Mouse (Mus musculus) large intestine, adult 2 months (tissue): Measurements from ENCODE around the gene Klc4. TPM values are rescaled to one million over a fixed set of nuclear protein-coding genes. Genes with fewer than 3 reads are reported as not detected.

Source experiments
- DNase-seq: peaks from one replicate; pipeline ENCODE4 v3.0.0-alpha.2; 2012; ENCODE audit warnings: low read depth, low spot score
- WGBS: fragments of 180-500 bp; shearing (Covaris S2); methylation state at CpG from one replicate; pipeline ENCODE4 v1.1.7; 2018; 5-methylcytosine and 5-hydroxymethylcytosine counted together
- polyA plus RNA-seq: library from polyadenylated mRNA; depleted of rRNA; stranded (reverse); fragments of >200 nt; gene quantifications from 2 replicates; pipeline ENCODE4 v1.2.3, GENCODE M21; 2012

Gene Klc4
- polyA plus RNA-seq, 1 experiment, result 80.8 TPM

DNA sequence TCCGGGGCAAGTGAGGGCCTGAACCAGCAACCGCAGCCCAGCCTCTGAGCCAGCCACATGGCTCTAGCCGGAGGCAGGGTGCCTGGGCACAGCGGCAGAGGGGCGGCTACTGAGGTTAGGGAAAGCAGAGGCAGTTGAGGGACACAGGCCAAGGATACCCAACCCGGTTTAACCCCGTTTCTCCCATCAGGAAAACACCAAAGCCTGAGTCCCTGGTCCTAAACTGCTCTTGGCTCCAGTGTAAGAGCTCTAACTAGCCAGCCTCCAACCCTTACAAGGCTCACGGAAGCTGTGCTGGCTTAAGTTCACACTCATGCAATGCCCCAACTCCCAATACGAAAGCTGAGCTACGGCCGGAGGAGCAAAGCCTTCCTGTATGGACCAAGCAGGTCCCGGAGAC is 21.2 kb downstream of the Klc4 start:
- 61% methylated on average over 12 of the region's 12 CpGs for WGBS
- no peak for DNase-seq

DNA sequence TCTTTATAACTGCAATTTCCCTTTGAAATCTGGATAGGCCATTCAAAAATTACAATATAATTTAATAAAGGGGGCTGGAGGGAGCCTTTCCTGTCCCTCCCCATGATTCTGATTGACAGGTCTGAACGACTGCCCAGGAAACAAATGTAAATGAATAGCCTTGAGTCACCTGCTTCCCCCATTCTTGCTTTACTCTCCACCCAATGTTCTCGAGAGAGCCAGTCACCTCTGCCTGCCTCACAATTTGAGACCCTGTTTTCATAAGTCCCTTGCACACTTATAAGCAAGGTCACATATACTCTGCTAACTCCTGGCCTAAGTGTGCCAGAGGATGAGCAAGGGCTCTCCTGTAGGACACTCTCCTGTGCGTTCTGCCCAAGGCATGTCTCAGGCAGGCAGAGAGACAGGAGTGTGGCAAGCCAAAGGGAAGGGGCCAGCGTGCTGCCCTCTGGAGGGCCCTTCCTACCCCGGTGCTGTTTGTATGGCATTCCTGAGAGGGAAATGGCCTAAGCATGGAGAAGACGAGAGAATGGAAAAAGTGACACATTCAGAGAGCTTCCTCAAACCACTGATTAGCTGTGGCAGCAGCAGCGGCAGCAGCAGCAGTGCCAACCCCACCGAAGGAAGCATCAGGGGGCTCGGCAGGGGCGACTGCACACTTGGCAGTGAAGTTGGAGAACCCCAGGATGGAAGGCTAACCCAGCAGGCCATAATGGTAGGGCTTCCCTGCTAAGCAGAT is 21.8 kb downstream of the Klc4 start:
- no peak for DNase-seq
- 32% methylated on average over 10 of the region's 10 CpGs for WGBS

DNA sequence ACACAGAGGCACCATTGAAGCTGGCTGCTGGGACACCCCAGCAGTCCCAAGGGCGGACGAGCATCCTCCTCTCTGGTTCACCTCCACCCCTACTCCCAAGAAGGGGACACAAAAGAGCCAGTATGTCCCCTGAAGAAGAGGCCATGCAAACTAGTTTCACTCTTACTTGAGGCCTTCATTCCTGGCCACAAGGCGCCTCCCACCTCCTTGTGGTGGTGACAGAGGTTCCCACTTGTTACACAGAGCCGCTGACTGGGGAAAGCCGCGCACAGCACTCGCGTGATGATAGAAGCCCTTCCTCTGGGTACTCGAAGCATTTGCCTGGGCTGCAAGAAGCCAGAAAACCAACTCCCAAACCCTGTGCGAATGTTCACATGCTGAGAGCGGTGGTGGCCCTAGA is 23.6 kb downstream of the Klc4 start:
- no peak for DNase-seq
- WGBS, result 81% methylated on average over 11 of the region's 11 CpGs

DNA sequence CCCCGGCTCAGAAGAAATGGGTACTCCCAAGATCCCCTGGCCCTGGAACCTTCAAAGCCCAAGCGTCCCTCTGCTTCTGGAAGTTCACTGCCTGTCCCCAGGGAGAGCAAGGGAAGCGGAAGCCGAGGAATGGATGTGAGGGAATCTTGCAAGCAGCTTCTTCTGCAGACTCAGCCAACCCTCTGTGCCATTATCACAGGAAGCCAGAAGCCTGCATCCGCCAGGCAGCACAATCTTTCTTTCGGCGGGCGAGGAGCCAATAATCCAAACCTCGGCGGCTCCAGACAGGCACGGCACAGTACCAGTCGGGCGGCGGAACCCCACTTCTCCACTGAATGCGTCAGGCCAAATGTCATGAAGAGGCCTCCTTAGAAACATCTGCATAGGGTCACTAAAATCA is 24.5 kb downstream of the Klc4 start:
- DNase-seq, result no peak

DNA sequence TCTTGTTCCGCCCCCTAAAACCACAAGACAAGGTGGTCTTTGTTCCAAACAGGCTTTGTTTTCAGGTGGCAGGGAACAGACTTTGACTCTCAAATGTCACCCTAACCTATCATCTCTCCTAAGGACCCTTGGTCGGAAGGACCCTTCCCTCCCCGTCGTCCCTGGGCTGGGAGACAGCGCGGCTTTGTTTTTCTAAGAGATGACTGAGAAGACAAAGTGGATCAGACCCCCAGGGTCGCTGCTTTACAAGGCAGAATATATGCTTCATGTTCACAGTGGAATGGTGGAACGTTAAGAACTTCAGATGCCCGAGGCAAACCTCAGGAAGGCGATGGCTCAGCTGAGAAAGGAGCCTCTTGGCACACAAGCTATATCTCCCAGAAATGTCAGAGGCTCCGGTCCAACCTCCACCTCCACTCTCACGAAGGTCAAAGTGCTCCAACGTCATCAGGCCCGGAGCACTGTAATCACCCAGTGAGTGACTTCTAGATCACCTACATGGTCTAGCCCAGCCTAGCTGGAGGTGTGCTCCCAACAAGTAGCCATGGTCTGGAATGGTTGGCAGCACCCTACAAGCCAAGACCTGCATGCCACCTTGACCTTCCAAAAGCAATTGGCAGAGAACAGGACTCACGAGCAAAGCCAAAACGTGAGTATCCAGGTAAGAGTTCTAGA is 26.0 kb downstream of the Klc4 start:
- DNase-seq, result no peak
- 55% methylated on average over 16 of the region's 16 CpGs for WGBS

More for the DNA sequence above, 24.5 kb downstream of the Klc4 start:
- WGBS, result 66% methylated on average over 15 of the region's 15 CpGs

DNA sequence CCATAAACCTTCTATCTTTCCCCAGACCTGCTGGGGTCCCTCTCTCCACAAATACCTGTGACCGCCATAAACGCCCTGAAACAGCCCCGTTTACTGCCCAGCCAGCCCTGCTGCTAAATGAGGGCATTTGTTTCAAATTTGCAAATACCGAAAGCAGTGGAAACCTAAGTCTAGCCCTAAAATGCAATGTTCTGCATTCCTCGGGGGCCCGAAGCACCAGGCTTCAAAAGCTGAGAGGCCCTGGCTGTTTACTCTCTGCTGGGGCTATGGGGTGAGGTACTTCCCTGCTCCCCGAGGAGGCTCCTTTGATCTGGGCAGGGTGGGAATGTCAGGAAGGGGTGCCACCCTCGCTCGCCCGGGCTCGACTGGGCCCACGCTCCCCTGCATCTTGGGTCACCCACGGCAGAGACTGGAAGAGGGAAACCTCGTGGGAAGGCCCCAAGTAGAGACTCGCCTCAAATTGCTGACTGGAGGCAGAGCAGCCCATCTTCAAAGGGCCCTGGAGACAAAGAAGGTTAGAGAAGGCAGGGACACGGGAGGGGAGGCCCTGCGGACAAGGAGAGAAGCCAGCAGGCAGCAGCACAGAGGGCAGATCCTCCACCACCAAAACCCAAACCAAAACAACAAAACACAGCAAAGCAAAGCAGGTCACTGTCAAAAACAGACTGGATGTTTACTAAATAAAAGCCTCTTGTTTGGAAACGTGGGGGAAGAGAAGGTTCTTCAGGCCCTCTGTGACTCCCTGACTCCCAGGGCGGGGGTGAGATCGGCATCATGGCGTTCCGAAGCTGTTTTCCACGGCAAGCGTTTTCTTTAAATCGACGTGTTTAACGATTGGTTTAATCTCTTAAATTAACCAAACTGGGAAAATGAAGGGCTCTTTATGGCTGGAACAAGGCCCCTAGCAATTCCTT is 26.8 kb downstream of the Klc4 start:
- DNase-seq, result no peak
- WGBS, result 39% methylated on average over 27 of the region's 27 CpGs

DNA sequence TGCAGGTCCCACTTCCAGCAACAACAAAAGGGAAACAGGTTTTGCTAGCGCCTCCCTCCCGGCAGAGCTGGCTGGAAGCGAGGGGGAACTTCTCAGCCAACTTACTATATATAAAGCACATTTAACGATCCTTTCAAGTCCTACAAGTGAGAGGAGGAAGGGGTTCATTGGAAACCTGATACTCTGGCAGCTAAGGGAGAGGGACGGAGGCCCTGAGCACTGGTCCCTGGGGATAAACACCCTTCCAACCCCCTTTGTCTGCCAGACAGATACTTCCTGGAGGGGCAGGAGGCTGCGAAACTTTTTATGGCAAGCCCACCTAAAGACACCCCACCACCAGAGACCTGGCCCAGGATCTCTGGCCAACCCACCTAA is 27.4 kb downstream of the Klc4 start:
- 45% methylated on average over 6 of the region's 6 CpGs for WGBS
- no peak for DNase-seq

DNA sequence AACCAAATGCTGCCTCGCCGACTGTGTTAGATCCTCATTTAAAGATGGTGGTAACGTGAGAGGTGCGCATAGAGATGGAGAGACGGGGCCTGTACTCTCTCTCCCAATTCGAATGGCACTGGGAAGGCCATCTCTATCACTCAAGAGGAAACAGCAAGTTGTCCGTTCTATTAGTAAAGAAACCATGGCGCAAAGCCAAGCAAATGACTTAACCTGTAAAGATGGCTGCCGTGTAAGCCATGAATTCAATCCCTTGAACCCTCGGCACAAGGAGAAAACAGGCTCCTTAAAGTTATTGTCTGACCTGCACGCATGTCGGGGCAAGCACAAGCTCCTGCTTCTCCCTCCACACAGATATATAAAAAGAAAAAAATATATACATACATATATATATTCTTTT is 28.0 kb downstream of the Klc4 start:
- 59% methylated on average over 12 of the region's 12 CpGs for WGBS
- no peak for DNase-seq

DNA sequence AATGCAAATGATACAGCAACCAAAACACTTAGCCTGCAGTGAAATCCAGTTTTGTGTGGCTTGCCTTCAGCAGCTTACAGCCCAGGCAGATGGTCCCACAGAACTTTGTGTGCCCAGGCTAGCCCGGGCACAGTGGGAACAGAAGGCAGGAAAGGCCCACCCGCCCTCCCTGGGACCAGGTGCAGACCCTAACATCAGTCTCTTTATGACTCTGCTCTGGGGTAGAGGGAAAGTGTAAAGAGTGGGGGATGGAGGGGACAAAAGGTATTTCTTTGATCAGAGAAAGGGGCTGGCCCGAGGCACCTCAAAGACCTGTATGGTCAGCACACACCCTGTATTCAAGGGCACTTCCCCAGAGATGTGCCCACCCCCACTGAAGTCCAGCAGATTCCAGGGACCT is 32.6 kb downstream of the Klc4 start:
- DNase-seq, result no peak
- 64% methylated on average over 3 of the region's 3 CpGs for WGBS

DNA sequence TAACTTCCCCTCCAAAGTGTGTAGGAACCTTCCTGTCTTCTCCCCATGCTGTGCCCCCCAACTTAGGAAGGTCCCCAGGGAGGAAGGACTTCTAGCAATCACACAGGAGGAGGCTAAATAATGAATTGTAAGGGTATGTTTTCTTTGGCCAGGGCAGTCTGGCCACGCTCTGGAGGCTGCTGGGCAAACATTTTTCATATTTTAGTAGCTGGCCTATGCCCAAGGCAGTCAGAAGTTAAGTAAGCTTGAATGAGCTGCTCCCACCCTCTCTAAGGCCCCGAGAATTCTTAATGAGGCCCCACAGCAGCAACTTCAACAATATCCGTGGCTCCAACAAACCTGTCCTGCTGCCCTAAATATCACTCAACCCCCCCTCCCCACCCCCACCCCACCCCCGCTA is 33.0 kb downstream of the Klc4 start:
- DNase-seq, result no peak
- 37% methylated on average over 4 of the region's 4 CpGs for WGBS

DNA sequence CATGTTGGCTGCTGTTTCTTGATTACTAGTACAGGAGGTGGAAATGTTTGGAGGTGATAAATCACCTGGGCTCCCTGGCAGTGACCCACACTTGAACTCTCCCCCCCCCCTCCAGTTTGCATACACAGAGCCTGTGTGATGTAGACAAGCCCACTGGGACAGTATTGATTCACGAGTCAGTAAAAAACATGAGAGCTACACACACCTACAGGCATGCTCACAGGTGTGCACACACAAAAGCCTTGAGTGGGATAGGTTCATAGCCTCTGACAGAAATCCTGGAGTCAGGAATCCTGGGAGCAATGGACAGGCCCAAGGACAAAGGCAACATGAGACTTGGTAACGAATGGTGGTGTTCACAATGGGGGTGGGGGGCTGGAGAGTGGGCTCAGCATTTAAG is 33.6 kb downstream of the Klc4 start:
- WGBS, result 66% methylated on average over 2 of the region's 2 CpGs
- DNase-seq, result no peak

DNA sequence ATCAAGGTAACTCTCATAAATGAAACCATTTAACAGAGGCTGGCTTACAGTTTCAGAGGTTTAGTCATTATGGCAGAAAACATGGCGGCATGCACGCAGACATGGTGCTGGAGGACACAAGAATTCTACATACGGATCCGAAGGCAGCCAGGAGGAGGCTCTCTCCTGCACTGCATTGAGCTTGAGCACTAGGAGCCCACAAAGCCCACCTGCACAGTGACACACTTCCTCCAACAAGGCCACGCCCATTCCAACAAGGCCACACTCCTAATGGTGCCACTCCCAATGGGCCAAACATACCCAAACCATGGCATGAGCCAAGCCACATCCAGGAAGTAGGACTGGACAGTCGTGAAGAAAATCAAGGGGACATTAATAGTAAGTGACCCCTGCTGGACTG is 34.5 kb downstream of the Klc4 start:
- WGBS, result 87% methylated on average over 6 of the region's 6 CpGs
- no peak for DNase-seq

DNA sequence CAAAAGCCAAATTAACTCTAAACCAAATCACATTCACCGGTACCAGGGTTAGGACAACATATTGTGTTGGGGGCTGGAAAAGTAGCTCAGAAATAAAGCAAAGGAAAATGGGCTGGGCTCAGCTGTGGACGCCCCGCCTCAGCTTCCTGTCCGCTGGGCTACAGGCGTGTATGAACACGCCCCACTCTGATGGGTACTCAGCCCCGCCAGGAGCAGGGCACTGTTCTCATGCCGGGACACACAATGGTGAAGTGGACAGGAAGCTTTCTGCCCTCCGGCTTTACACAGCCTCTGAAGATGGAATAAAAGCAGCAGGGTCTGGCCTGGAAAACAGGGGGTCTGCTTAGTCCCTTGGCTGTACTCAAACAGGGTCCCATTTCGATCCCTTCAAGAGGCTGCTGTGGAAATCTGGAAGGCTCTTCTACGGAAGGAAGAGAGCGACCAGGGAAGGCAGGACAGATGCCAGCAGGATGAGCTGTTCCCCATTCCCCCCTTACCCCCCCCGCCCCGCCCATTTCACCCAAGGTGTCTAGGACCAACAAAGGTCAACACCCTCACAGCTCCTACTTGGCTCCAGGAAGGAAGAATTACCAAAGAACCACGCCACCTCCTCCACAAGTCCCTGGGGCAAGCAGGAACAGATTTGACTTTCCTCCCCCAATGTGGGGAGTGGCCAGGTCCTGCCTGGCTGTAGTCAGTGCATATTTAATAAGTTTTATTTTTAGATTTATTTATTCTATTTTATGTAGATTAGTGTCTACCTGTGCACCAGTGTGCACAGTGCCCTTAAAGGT is 35.9 kb downstream of the Klc4 start:
- WGBS, result 10% methylated on average over 15 of the region's 15 CpGs
- DNase-seq, result no peak

DNA sequence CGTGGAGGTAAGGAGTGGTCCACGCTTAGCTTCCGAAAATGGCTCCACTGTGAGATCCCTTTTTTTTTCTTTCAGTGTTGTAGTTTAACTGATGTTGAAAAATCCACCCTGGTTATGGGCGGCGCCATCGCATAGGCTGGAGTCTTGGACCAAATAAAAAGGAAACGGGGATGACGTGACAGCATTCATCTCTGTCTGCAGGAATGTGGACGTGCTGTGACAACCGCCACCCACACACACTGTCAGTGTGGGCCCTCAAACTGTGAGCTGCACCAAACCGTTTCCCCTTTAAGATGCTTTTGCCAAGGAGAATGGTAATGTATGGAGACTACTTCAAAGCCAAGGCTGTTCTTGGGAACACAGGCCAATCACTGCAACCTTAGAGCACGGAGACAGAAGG is 39.8 kb downstream of the Klc4 start:
- no peak for DNase-seq
- 86% methylated on average over 12 of the region's 12 CpGs for WGBS

DNA sequence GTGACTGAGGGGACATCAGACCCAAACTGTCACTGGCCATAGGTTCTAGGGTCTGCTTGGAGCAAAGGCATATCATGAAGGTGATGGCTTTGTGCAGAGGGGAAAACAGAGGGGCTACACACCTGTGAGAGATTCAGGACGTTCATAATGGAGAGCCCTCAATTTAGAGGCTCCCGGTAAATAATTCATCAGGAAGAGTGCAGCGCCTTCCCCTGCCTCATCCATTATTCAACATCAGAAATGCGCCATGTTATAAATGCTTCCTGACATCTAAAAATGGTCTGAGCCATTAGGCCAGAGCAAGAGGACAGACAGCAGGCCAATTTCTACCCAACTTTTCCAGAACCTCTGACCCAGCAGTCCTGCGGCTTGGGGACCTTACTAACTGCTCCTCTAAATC is 40.7 kb downstream of the Klc4 start:
- 85% methylated on average over 5 of the region's 5 CpGs for WGBS
- DNase-seq, result no peak

DNA sequence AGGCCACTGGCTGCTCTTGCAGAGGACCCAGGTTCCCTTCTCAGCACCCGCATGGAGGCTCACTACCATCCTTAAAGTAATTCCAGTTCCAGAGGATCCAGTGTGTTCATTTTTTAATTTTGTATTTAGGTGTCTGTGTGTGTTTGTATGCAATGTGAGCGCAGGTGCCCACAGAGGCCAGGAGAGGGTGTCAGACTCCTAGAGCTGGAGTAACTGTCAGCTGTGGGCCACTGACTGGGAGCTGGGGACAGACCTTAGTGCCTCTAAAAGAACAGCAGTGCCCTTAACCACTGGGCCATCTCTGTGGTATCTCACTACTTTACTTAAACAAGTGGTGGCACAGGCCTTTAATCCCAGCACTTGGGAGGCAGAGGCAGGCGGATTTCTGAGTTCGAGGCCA is 42.6 kb downstream of the Klc4 start:
- WGBS, result 93% methylated on average over 4 of the region's 4 CpGs
- DNase-seq, result no peak

DNA sequence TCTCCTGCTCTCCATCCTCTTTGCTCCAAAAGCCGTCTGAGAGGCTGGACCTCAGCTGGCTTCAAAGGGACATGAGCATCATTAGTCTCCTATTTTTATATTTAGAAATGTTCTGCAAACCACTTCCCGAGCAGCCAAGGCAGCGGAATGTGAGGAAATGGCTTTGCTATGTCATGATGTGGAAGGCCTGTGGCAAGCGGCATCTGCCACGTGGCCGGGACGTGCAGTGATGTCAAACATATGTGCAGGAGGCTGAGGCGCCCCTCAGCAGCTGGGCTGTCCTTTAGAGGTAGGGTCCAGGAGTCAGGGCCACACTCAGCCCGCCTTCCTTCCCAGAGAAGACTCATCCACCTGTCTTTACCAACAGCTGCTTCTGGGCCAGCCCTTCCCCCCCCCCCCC is 43.6 kb downstream of the Klc4 start:
- no peak for DNase-seq

DNA sequence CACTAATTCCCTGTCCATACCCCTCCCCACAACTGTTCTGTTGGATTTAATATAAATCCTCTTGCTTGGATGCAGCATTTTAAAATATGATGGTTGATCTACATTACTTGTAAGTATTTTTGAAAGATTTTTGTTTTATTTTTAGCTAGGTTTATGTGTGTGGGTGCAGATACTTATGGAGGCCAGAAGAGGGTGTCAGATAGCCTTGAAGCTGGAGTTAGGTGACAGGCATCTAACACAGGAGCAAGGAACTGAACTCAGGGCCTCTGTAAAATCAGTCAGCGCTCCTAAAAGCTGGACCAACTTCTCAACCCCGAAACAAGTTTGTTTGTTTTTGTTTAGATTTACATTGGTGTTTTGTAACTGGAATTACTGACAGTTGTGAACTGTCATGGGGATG is 45.3 kb downstream of the Klc4 start:
- no peak for DNase-seq
- WGBS, result 89% methylated on average over 2 of the region's 2 CpGs

More for the DNA sequence above, 43.6 kb downstream of the Klc4 start:
- WGBS, result 62% methylated on average over 9 of the region's 9 CpGs

DNA sequence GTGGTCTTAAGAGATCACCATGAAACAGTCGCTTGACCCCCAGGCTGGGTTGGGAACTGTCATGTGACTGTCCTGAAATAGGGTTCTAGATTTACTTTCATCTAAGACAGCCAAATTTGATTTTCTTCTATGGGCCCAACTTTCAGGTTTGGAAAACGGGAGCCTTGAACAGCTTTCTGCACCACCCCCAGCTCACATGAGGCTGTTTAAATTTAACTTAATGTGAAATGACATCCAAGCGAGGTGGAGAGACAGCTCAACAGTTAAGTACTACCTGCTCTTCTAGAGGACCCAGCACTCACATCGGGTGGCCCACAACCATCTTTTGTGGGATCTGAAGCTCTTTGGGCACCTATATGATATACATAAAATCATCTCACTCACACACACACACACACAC is 46.9 kb downstream of the Klc4 start:
- WGBS, result 81% methylated on average over 4 of the region's 4 CpGs

DNA sequence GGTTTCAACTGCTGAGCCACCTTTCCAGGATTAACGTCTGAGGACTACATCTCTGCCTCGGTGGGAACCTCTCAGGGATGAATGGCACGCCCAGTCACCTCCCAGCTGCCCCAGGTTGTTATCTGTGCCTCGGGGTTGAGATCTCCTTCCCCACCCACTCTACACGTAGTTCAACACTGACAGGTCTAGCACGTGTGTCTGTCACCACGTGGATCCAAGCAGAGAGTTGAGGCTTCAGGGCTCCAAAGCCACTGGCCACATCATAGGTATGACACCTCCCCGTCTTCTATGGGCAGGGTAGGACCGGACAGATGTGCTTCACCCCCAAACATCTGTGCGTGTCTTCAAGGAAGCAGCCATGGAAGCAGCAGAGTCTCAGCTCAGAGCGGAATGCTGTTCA is 47.9 kb downstream of the Klc4 start:
- no peak for DNase-seq
- WGBS, result 69% methylated on average over 11 of the region's 11 CpGs

More for the DNA sequence above, 46.9 kb downstream of the Klc4 start:
- no peak for DNase-seq
